ENCODE assay signal across 8 mouse cellular contexts in genomic region chr2:9877326-9877690, GRCm38 (mm10). TPM values are rescaled to one million over a fixed set of nuclear protein-coding genes. Genes with fewer than 3 reads are reported as not detected.
DNase-seq lines count a peak whose midpoint lies in the region; ATAC-seq and TF ChIP-seq lines count a peak whose summit lies in the region.

No protein-coding gene starts in this region.

- H3K4me3 ChIP-seq in hindbrain, embryonic 10.5 days: peak overlapping the region; percentile 61
- peak overlapping the region; percentile 55 for H3K4me3 ChIP-seq in lung, postnatal 0 days (ENCODE audit: low read depth, low read length)

- no peak for ATAC-seq in lung, postnatal 0 days

- peak overlapping the region; percentile 54; the same call in 1 of the 2 replicates for H3K27ac ChIP-seq in hindbrain, embryonic 10.5 days
- H3K27ac ChIP-seq in lung, postnatal 0 days (ENCODE audit: low read length): no peak overlapping the region

- H3K4me1 ChIP-seq in hindbrain, embryonic 10.5 days (replicated peaks): peaks cover 61% of the 10 kb centered on the region
- H3K4me1 ChIP-seq in lung, postnatal 0 days (ENCODE audit: insufficient read depth, low read depth, low read length): peaks cover 6% of the 10 kb centered on the region; the same call in 1 of the 2 replicates

- TF ChIP-seq EP300 in lung, postnatal 0 days (IDR thresholded peaks at IDR 0.05): no peak

- TF ChIP-seq CTCF in lung, postnatal 0 days (IDR thresholded peaks at IDR 0.05): no peak

- no peaks in the 10 kb centered on the region for H3K36me3 ChIP-seq in hindbrain, embryonic 10.5 days
- H3K36me3 ChIP-seq in lung, postnatal 0 days (ENCODE audit: insufficient read depth, low read length): no peaks in the 10 kb centered on the region

- H3K9ac ChIP-seq in lung, postnatal 0 days (replicated peaks; ENCODE audit: low read depth): no peak overlapping the region

- under 1% methylated on average over 35 of the region's 35 CpGs for WGBS in hindbrain, embryonic 10.5 days
- WGBS in lung, postnatal 0 days: 1% methylated on average over 35 of the region's 35 CpGs

- H3K4me2 ChIP-seq in lung, postnatal 0 days (replicated peaks; ENCODE audit: low read depth, low read length): peak overlapping the region; percentile 97

- peaks cover 93% of the 10 kb centered on the region for H3K27me3 ChIP-seq in hindbrain, embryonic 10.5 days (ENCODE audit: insufficient read depth, poor library complexity, severe bottlenecking)
- peaks cover 55% of the 10 kb centered on the region for H3K27me3 ChIP-seq in lung, postnatal 0 days (replicated peaks; ENCODE audit: insufficient read depth, low read length)

- H3K9me3 ChIP-seq in hindbrain, embryonic 10.5 days: no peaks in the 10 kb centered on the region
- H3K9me3 ChIP-seq in lung, postnatal 0 days (ENCODE audit: low read length): no peaks in the 10 kb centered on the region

- peak; percentile 36 for DNase-seq in kidney, adult 18-20 months
- DNase-seq in kidney, adult 11 months: no peak
- peak; percentile 51 for DNase-seq in embryo, embryonic 10.5 days (ENCODE audit: low spot score)
- no peak for DNase-seq in hindbrain, embryonic 10.5 days (ENCODE audit: low spot score)
- no peak for DNase-seq in lung, postnatal 0 days (ENCODE audit: low spot score)
- peak; percentile 62 for DNase-seq in thymus, postnatal 14 days
- no peak for DNase-seq in adipocyte (ENCODE audit: low spot score)
- no peak for DNase-seq in cerebellum, adult 9-10 months

RNA-seq across cellular contexts. Expression of gene 4930412O13Rik, which starts 3.7 kb away (rescaled TPM):
- polyA plus RNA-seq in hindbrain, embryonic 10.5 days (2016; fragmentation: Nextera tagmentation; extraction: Ambion mirVana): 0.75 and 1.0 TPM in 2 replicates
- polyA plus RNA-seq in lung, postnatal 0 days (2015; fragmentation: Nextera tagmentation; extraction: Ambion mirVana): not detected in 2 replicates

RNA-seq across cellular contexts. Expression of gene 9230102O04Rik, which starts 12.0 kb away (rescaled TPM):
- polyA plus RNA-seq in hindbrain, embryonic 10.5 days (2016; fragmentation: Nextera tagmentation; extraction: Ambion mirVana): 0.54 TPM in 1 of 2 replicates, not detected in the other
- polyA plus RNA-seq in lung, postnatal 0 days (2015; fragmentation: Nextera tagmentation; extraction: Ambion mirVana): not detected in 2 replicates

RNA-seq across cellular contexts. Expression of gene Gata3, which starts 12.5 kb away (rescaled TPM):
- polyA plus RNA-seq in hindbrain, embryonic 10.5 days (2016; fragmentation: Nextera tagmentation; extraction: Ambion mirVana): 14.2 and 16.8 TPM in 2 replicates
- 2.4 and 2.7 TPM in 2 replicates for polyA plus RNA-seq in lung, postnatal 0 days (2015; fragmentation: Nextera tagmentation; extraction: Ambion mirVana)

Comparison
In these comparisons a context has a peak if more than half of its experiments do, and no peak if none do; other contexts are left out.
1. DNase-seq: peak in kidney, adult 18-20 months (single experiment), embryo, embryonic 10.5 days (single experiment) and thymus, postnatal 14 days (single experiment); none in kidney, adult 11 months (single experiment), hindbrain, embryonic 10.5 days (single experiment), lung, postnatal 0 days (single experiment), adipocyte (single experiment) and cerebellum, adult 9-10 months (single experiment).